Mouse (Mus musculus): ENCODE measurements around the gene Atp5mpl. TPM values are rescaled to one million over a fixed set of nuclear protein-coding genes. Genes with fewer than 3 reads are reported as not detected.

Atp5mpl gene
- polyA plus RNA-seq, 1 experiment from 2014 or later: 694 TPM

DNA sequence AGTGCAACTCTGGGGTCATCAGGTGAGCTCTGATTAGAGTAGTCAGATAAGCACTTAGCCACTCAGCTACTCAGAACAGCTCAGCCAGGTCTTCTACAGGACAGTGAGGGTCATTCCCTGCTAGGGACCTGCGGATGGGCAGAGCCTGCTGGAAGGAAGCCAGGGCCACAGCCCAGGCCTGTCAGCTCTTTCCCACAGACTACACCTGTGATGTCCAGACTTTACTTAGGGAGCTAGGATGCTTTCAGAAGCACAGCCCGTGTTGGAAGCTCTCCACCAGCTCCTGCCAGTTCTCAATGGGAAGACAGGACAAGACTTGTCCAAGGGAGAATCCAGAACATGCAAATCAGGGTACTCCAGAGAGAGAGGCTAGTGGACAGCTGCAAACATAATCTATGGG lies 32.8 kb downstream of the Atp5mpl start:
- TF ChIP-seq CTCF (IDR thresholded peaks at IDR 0.05; ENCODE audit: low read depth): no peak
- no peak for TF ChIP-seq EP300 (IDR thresholded peaks at IDR 0.05; ENCODE audit: low read depth)
- 60% methylated on average over 2 of the region's 2 CpGs for WGBS (ENCODE audit: insufficient replicate concordance)
- no peak overlapping the region for H3K4me3 ChIP-seq (ENCODE audit: low read depth, low read length)
- DNase-seq (no peak), ATAC-seq (no peak)
- H3K9ac ChIP-seq (replicated peaks): no peak overlapping the region
- peaks cover 29% of the 10 kb centered on the region for H3K4me1 ChIP-seq (ENCODE audit: insufficient read depth)
- H3K27me3 ChIP-seq (ENCODE audit: insufficient read depth, low read length): no peaks in the 10 kb centered on the region
- no peak overlapping the region for H3K27ac ChIP-seq (ENCODE audit: low read depth)
- H3K9me3 ChIP-seq (ENCODE audit: low read length): no peaks in the 10 kb centered on the region
- H3K36me3 ChIP-seq (replicated peaks; ENCODE audit: insufficient read depth, low read length): no peaks in the 10 kb centered on the region
- peak overlapping the region; percentile 49 for H3K4me2 ChIP-seq (ENCODE audit: low read depth, low read length)

DNA sequence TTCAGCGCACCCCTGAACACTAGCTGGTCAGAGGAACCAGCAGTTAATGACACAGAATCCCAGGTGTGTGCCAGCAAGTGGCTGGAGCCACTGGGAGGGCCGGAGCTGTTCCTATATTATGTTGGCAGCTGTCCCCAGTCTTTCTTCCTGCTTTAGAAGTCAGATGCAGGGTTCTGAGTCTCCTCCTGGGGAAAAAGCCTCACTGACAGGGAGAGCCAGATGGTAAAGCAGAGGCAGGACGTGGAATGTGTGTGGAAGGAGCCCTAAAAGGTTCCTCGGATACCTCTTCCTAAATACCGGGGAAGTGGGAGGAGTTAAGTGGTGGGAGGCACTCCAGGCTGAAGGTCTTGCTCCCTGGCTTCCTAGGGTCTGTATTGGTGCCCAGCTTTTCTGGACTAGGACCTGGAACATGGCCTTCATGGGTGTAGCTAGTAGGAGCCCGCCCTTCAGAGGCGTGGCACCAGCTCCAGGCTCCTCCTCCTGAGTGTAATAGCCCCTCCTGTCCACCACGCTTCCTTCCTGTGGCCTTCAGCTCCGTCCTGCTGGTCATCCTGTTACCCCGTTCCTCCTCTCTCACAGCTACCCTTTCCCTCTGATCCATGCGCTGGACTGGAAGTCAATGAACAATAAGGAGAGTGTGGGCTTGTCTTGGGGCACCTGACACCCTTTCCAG lies 33.6 kb downstream of the Atp5mpl start:
- peaks cover 29% of the 10 kb centered on the region for H3K4me1 ChIP-seq (ENCODE audit: insufficient read depth)
- peak overlapping the region; percentile 29; the same call in 1 of the 2 replicates for H3K27ac ChIP-seq (ENCODE audit: low read depth)
- TF ChIP-seq CTCF (IDR thresholded peaks at IDR 0.05; ENCODE audit: low read depth) (peak; percentile 29), EP300 (IDR thresholded peaks at IDR 0.05; ENCODE audit: low read depth) (no peak)

DNA sequence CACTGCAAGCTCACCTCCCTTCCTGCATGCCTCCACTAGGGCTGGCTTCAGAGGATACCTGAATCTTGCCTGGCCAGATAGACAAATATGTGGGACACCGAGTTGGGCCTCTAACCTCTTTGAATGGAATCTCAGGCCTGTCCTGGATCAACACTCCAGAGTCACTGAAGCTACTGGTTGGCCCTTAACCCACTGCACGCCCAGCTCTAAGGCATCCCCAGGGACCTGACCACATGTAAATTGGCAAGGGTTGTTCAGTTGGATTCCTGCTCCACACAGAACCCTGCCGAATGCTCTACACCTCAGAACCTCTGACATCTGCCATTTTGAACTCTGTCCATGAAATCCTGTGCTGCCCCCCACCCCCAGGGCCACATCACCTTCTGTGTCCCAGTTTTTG lies 34.3 kb downstream of the Atp5mpl start:
- no peak for TF ChIP-seq CTCF (IDR thresholded peaks at IDR 0.05; ENCODE audit: low read depth)
- TF ChIP-seq EP300 (IDR thresholded peaks at IDR 0.05; ENCODE audit: low read depth): no peak
- Histone ChIP-seq H3K36me3 (replicated peaks; ENCODE audit: insufficient read depth, low read length) (no peaks in the 10 kb centered on the region), H3K27ac (ENCODE audit: low read depth) (no peak overlapping the region), H3K4me1 (ENCODE audit: insufficient read depth) (peaks cover 29% of the 10 kb centered on the region), H3K9ac (replicated peaks) (no peak overlapping the region), H3K4me3 (ENCODE audit: low read depth, low read length) (no peak overlapping the region), H3K9me3 (ENCODE audit: low read length) (no peaks in the 10 kb centered on the region), H3K4me2 (ENCODE audit: low read depth, low read length) (peak overlapping the region; percentile 33; the same call in 1 of the 2 replicates), H3K27me3 (ENCODE audit: insufficient read depth, low read length) (no peaks in the 10 kb centered on the region)
- WGBS (ENCODE audit: insufficient replicate concordance): 61% methylated on average over 3 of the region's 3 CpGs
- DNase-seq (no peak), ATAC-seq (no peak)

More for the DNA sequence above, 33.6 kb downstream of the Atp5mpl start:
- Histone ChIP-seq H3K4me2 (ENCODE audit: low read depth, low read length) (peak overlapping the region; percentile 49), H3K9ac (replicated peaks) (no peak overlapping the region), H3K9me3 (ENCODE audit: low read length) (no peaks in the 10 kb centered on the region), H3K36me3 (replicated peaks; ENCODE audit: insufficient read depth, low read length) (no peaks in the 10 kb centered on the region), H3K27me3 (ENCODE audit: insufficient read depth, low read length) (no peaks in the 10 kb centered on the region), H3K4me3 (ENCODE audit: low read depth, low read length) (no peak overlapping the region)
- 38% methylated on average over 11 of the region's 11 CpGs for WGBS (ENCODE audit: insufficient replicate concordance)
- ATAC-seq: peak; percentile 89
- DNase-seq: peak; percentile 67

DNA sequence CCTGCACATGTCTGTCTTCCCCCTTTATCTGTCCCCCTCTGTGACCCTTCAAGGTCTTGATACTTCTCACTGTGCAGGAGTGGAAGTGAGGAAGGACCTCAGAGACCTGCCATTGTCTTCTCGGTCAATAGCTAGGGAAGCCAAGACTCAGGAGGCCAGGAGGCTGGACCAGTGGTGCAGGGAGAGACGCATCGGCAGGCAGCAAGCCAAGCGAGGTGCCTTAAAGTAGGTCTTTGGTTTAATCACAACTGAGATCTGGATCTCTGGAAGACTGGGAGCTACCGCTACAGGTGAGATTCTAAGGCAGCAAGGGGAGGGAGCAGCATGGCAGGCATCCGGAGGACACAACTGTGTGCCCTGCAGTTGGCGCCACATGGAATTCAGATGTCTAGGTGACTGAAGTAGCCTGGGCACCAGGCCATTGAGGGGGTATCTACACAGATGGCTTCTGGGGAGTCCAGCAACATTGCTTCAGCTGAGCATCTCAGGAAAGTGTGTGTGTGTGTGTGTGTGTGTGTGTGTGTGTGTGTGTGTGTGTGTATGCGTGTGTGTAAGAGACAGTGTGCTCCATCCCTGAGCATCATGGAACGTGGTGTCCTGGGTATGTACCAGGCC lies 35.3 kb downstream of the Atp5mpl start:
- no peak overlapping the region for H3K9ac ChIP-seq (replicated peaks)
- H3K4me2 ChIP-seq (ENCODE audit: low read depth, low read length): no peak overlapping the region
- no peaks in the 10 kb centered on the region for H3K36me3 ChIP-seq (replicated peaks; ENCODE audit: insufficient read depth, low read length)
- ATAC-seq (no peak), DNase-seq (no peak)
- no peaks in the 10 kb centered on the region for H3K9me3 ChIP-seq (ENCODE audit: low read length)
- H3K27ac ChIP-seq (ENCODE audit: low read depth): no peak overlapping the region
- TF ChIP-seq CTCF (IDR thresholded peaks at IDR 0.05; ENCODE audit: low read depth) (no peak), EP300 (IDR thresholded peaks at IDR 0.05; ENCODE audit: low read depth) (no peak)
- peaks cover 20% of the 10 kb centered on the region for H3K4me1 ChIP-seq (ENCODE audit: insufficient read depth)
- no peaks in the 10 kb centered on the region for H3K27me3 ChIP-seq (ENCODE audit: insufficient read depth, low read length)
- WGBS (ENCODE audit: insufficient replicate concordance): 65% methylated on average over 9 of the region's 9 CpGs
- H3K4me3 ChIP-seq (ENCODE audit: low read depth, low read length): no peak overlapping the region

DNA sequence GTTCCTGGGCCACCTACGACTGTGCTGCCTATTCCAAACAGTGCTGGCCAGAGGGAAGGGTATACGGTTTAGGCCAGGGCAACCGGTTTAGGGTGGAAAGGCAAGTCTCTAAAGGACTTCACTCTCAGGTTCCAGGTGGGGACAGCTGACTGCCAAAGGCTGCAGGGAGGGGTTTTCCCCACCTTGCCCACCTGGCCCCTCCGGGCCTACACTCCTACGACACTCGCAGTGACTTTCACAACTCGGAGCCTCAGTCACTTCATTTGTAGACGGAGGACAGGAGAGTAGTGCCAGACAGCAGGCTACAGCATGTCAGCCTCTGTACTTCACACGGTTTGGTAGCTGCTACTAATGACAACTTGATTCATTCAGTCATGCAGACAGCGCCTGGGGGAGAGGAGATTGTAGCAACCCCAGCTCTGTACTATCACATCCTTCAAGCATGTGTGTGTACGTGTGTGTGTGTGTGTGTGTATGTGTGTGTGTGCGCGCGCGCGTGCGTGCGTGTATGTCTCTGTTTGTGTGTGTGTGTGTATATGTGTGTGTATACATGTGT lies 38.3 kb downstream of the Atp5mpl start:
- DNase-seq (no peak), ATAC-seq (no peak)
- Histone ChIP-seq H3K27ac (ENCODE audit: low read depth) (no peak overlapping the region), H3K4me1 (ENCODE audit: insufficient read depth) (peaks cover 9% of the 10 kb centered on the region), H3K9me3 (ENCODE audit: low read length) (no peaks in the 10 kb centered on the region), H3K4me2 (ENCODE audit: low read depth, low read length) (no peak overlapping the region), H3K4me3 (ENCODE audit: low read depth, low read length) (no peak overlapping the region), H3K27me3 (ENCODE audit: insufficient read depth, low read length) (no peaks in the 10 kb centered on the region), H3K9ac (replicated peaks) (no peak overlapping the region), H3K36me3 (replicated peaks; ENCODE audit: insufficient read depth, low read length) (no peaks in the 10 kb centered on the region)
- WGBS (ENCODE audit: insufficient replicate concordance): 87% methylated on average over 18 of the region's 18 CpGs
- TF ChIP-seq CTCF (IDR thresholded peaks at IDR 0.05; ENCODE audit: low read depth) (no peak), EP300 (IDR thresholded peaks at IDR 0.05; ENCODE audit: low read depth) (no peak)

DNA sequence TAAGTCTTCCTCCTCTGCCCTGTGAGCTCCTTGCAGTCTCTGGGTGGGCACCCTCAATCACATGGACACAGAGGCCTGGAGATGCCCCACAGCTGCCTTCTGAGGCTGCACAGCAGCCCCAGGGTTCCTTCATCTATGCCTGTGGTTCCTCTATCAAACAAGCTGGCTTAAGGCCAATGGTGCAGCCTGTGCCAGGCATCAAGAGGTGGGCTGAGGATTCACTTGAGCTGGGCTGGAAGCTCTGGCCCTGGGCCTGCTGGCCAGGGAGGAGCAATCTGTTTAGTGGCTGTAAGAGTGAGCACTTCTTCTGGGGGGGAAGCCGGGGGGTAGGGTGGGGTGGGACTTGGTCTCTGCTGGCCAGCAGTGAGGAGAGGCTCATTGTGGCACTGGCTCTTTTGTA lies 39.4 kb downstream of the Atp5mpl start:
- no peaks in the 10 kb centered on the region for H3K4me1 ChIP-seq (ENCODE audit: insufficient read depth)
- H3K27me3 ChIP-seq (ENCODE audit: insufficient read depth, low read length): no peaks in the 10 kb centered on the region
- DNase-seq: no peak
- no peak overlapping the region for H3K9ac ChIP-seq (replicated peaks)
- no peaks in the 10 kb centered on the region for H3K36me3 ChIP-seq (replicated peaks; ENCODE audit: insufficient read depth, low read length)
- TF ChIP-seq CTCF (IDR thresholded peaks at IDR 0.05; ENCODE audit: low read depth) (no peak), EP300 (IDR thresholded peaks at IDR 0.05; ENCODE audit: low read depth) (no peak)
- WGBS (ENCODE audit: insufficient replicate concordance): 68% methylated on average over 1 of the region's 1 CpGs
- ATAC-seq: no peak
- H3K4me3 ChIP-seq (ENCODE audit: low read depth, low read length): no peak overlapping the region
- no peaks in the 10 kb centered on the region for H3K9me3 ChIP-seq (ENCODE audit: low read length)
- no peak overlapping the region for H3K27ac ChIP-seq (ENCODE audit: low read depth)
- no peak overlapping the region for H3K4me2 ChIP-seq (ENCODE audit: low read depth, low read length)
